Mouse (Mus musculus): ENCODE measurements around the gene 4930519P11Rik. TPM values are rescaled to one million over a fixed set of nuclear protein-coding genes. Genes with fewer than 3 reads are reported as not detected.

4930519P11Rik gene
- polyA plus RNA-seq, 1 experiment from 2014 or later, result not detected

- H3K9ac ChIP-seq (replicated peaks; ENCODE audit: low read length), result no peak overlapping the region
- H3K4me2 ChIP-seq (replicated peaks; ENCODE audit: low read depth, low read length), result no peak overlapping the region
- H3K27me3 ChIP-seq (ENCODE audit: insufficient read depth, low read length), result no peaks in the 10 kb centered on the region
- H3K27ac ChIP-seq (ENCODE audit: low read length), result no peak overlapping the region
- no peak overlapping the region for H3K4me3 ChIP-seq (ENCODE audit: low read length)
- H3K36me3 ChIP-seq (ENCODE audit: insufficient read depth, low read length), result peaks cover 14% of the 10 kb centered on the region
- WGBS, result 50% methylated on average over 5 of the region's 5 CpGs
- peak; percentile 76 for ATAC-seq (ENCODE audit: low FRiP score, low TSS enrichment)
- no peaks in the 10 kb centered on the region for H3K4me1 ChIP-seq (ENCODE audit: insufficient read depth, low read length)
- H3K9me3 ChIP-seq (ENCODE audit: low read length), result 0 out of 2 replicates have a peak, but pooled peaks cover under 1% of the 10 kb centered on the region
Observed at GRCm38 (mm10) chr2:154633039-154633742, 20.0 kb upstream of the 4930519P11Rik start.

- Histone ChIP-seq H3K36me3 (ENCODE audit: insufficient read depth, low read length) (peaks cover 9% of the 10 kb centered on the region; the same call in 1 of the 2 replicates), H3K9ac (replicated peaks; ENCODE audit: low read length) (no peak overlapping the region), H3K4me2 (replicated peaks; ENCODE audit: low read depth, low read length) (no peak overlapping the region), H3K4me1 (ENCODE audit: insufficient read depth, low read length) (no peaks in the 10 kb centered on the region), H3K27ac (ENCODE audit: low read length) (no peak overlapping the region), H3K4me3 (ENCODE audit: low read length) (no peak overlapping the region), H3K27me3 (ENCODE audit: insufficient read depth, low read length) (no peaks in the 10 kb centered on the region), H3K9me3 (ENCODE audit: low read length) (no peaks in the 10 kb centered on the region)
- no peak for ATAC-seq (ENCODE audit: low FRiP score, low TSS enrichment)
- WGBS, result 90% methylated on average over 16 of the region's 16 CpGs
Observed at GRCm38 (mm10) chr2:154632203-154632780, 19.1 kb upstream of the 4930519P11Rik start.

GRCm38 (mm10) chr2:154630531-154630930 lies 17.3 kb upstream of the 4930519P11Rik start:
- Histone ChIP-seq H3K4me3 (ENCODE audit: low read length) (no peak overlapping the region), H3K36me3 (ENCODE audit: insufficient read depth, low read length) (peaks cover 7% of the 10 kb centered on the region; the same call in 1 of the 2 replicates), H3K4me2 (replicated peaks; ENCODE audit: low read depth, low read length) (no peak overlapping the region), H3K27me3 (ENCODE audit: insufficient read depth, low read length) (no peaks in the 10 kb centered on the region), H3K9ac (replicated peaks; ENCODE audit: low read length) (no peak overlapping the region), H3K4me1 (ENCODE audit: insufficient read depth, low read length) (no peaks in the 10 kb centered on the region), H3K27ac (ENCODE audit: low read length) (no peak overlapping the region), H3K9me3 (ENCODE audit: low read length) (no peaks in the 10 kb centered on the region)
- no peak for ATAC-seq (ENCODE audit: low FRiP score, low TSS enrichment)
- 85% methylated on average over 5 of the region's 5 CpGs for WGBS

GRCm38 (mm10) chr2:154624137-154624536 lies 10.9 kb upstream of the 4930519P11Rik start:
- H3K4me2 ChIP-seq (replicated peaks; ENCODE audit: low read depth, low read length), result no peak overlapping the region
- no peak overlapping the region for H3K9ac ChIP-seq (replicated peaks; ENCODE audit: low read length)
- H3K27ac ChIP-seq (ENCODE audit: low read length), result no peak overlapping the region
- peaks cover 17% of the 10 kb centered on the region for H3K36me3 ChIP-seq (ENCODE audit: insufficient read depth, low read length)
- no peaks in the 10 kb centered on the region for H3K27me3 ChIP-seq (ENCODE audit: insufficient read depth, low read length)
- ATAC-seq (ENCODE audit: low FRiP score, low TSS enrichment), result no peak
- no peaks in the 10 kb centered on the region for H3K4me1 ChIP-seq (ENCODE audit: insufficient read depth, low read length)
- H3K9me3 ChIP-seq (ENCODE audit: low read length), result 0 out of 2 replicates have a peak, but pooled peaks cover 4% of the 10 kb centered on the region
- no peak overlapping the region for H3K4me3 ChIP-seq (ENCODE audit: low read length)

GRCm38 (mm10) chr2:154621684-154622083 lies 8.4 kb upstream of the 4930519P11Rik start:
- H3K4me2 ChIP-seq (replicated peaks; ENCODE audit: low read depth, low read length), result no peak overlapping the region
- no peak overlapping the region for H3K27ac ChIP-seq (ENCODE audit: low read length)
- H3K36me3 ChIP-seq (ENCODE audit: insufficient read depth, low read length), result peaks cover 17% of the 10 kb centered on the region
- H3K4me3 ChIP-seq (ENCODE audit: low read length), result no peak overlapping the region
- no peak overlapping the region for H3K9ac ChIP-seq (replicated peaks; ENCODE audit: low read length)
- 72% methylated on average over 5 of the region's 5 CpGs for WGBS
- ATAC-seq (ENCODE audit: low FRiP score, low TSS enrichment), result no peak
- H3K9me3 ChIP-seq (ENCODE audit: low read length), result 0 out of 2 replicates have a peak, but pooled peaks cover 4% of the 10 kb centered on the region
- no peaks in the 10 kb centered on the region for H3K4me1 ChIP-seq (ENCODE audit: insufficient read depth, low read length)
- no peaks in the 10 kb centered on the region for H3K27me3 ChIP-seq (ENCODE audit: insufficient read depth, low read length)

DNA sequence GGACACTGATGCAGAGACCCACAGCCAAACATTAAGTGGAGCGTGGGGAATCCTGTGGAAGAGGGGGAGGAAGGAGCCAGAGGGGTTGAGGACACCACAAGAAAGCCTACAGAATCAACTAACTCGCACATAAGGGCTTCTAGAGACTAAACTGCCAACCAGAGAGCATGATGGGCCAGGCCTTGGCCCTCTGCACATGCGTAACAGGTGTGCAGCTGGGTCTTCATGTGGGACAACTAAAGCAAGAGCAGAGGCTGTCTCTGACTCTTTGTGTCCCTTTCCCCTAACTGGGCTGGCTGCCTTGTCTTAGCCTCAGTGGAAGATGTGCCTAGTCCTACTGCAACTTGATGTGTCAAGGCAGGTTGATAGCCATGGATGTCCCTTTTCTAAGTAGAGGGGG lies 3.8 kb upstream of the 4930519P11Rik start:
- H3K9ac ChIP-seq (replicated peaks; ENCODE audit: low read length), result no peak overlapping the region
- no peak overlapping the region for H3K4me3 ChIP-seq (ENCODE audit: low read length)
- H3K27me3 ChIP-seq (ENCODE audit: insufficient read depth, low read length), result no peaks in the 10 kb centered on the region
- H3K36me3 ChIP-seq (ENCODE audit: insufficient read depth, low read length), result no peaks in the 10 kb centered on the region
- ATAC-seq (ENCODE audit: low FRiP score, low TSS enrichment), result no peak
- no peak overlapping the region for H3K4me2 ChIP-seq (replicated peaks; ENCODE audit: low read depth, low read length)
- WGBS, result 92% methylated on average over 3 of the region's 3 CpGs
- peaks cover 5% of the 10 kb centered on the region for H3K4me1 ChIP-seq (ENCODE audit: insufficient read depth, low read length)
- no peaks in the 10 kb centered on the region for H3K9me3 ChIP-seq (ENCODE audit: low read length)
- H3K27ac ChIP-seq (ENCODE audit: low read length), result no peak overlapping the region

DNA sequence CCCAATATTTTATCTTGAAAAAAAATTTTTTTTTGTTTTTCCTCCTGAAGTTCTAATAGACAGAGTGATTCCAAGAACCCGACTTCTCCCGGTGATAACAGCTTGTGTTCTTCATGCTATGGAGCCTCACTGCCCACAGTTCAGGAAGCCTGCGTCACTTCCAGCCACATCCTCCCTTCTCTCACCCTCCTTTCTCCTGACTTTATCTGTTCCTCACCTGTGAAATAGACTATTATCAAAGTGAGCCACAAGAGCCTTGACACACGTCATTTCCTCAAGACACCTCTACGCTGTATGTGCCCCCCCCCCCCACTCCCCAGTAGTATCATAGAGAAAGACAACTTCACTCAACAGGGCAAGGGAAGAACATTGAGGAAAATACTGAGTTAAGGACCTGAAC lies 2.4 kb upstream of the 4930519P11Rik start:
- 87% methylated on average over 5 of the region's 5 CpGs for WGBS
- Histone ChIP-seq H3K9me3 (ENCODE audit: low read length) (no peaks in the 10 kb centered on the region), H3K4me2 (replicated peaks; ENCODE audit: low read depth, low read length) (no peak overlapping the region), H3K36me3 (ENCODE audit: insufficient read depth, low read length) (no peaks in the 10 kb centered on the region), H3K9ac (replicated peaks; ENCODE audit: low read length) (no peak overlapping the region), H3K27ac (ENCODE audit: low read length) (no peak overlapping the region), H3K4me1 (ENCODE audit: insufficient read depth, low read length) (peaks cover 5% of the 10 kb centered on the region), H3K4me3 (ENCODE audit: low read length) (no peak overlapping the region), H3K27me3 (ENCODE audit: insufficient read depth, low read length) (no peaks in the 10 kb centered on the region)
- no peak for ATAC-seq (ENCODE audit: low FRiP score, low TSS enrichment)

GRCm38 (mm10) chr2:154614841-154615576 lies 1.8 kb upstream of the 4930519P11Rik start:
- Histone ChIP-seq H3K27ac (ENCODE audit: low read length) (peak overlapping the region; percentile 36; the same call in 1 of the 2 replicates), H3K9me3 (ENCODE audit: low read length) (no peaks in the 10 kb centered on the region), H3K27me3 (ENCODE audit: insufficient read depth, low read length) (no peaks in the 10 kb centered on the region), H3K4me3 (ENCODE audit: low read length) (no peak overlapping the region), H3K4me1 (ENCODE audit: insufficient read depth, low read length) (peaks cover 5% of the 10 kb centered on the region), H3K36me3 (ENCODE audit: insufficient read depth, low read length) (no peaks in the 10 kb centered on the region), H3K9ac (replicated peaks; ENCODE audit: low read length) (peak overlapping the region; percentile 37; the same call in 1 of the 2 replicates), H3K4me2 (replicated peaks; ENCODE audit: low read depth, low read length) (peak overlapping the region; percentile 26)
- ATAC-seq (ENCODE audit: low FRiP score, low TSS enrichment), result no peak
- WGBS, result 55% methylated on average over 19 of the region's 19 CpGs

DNA sequence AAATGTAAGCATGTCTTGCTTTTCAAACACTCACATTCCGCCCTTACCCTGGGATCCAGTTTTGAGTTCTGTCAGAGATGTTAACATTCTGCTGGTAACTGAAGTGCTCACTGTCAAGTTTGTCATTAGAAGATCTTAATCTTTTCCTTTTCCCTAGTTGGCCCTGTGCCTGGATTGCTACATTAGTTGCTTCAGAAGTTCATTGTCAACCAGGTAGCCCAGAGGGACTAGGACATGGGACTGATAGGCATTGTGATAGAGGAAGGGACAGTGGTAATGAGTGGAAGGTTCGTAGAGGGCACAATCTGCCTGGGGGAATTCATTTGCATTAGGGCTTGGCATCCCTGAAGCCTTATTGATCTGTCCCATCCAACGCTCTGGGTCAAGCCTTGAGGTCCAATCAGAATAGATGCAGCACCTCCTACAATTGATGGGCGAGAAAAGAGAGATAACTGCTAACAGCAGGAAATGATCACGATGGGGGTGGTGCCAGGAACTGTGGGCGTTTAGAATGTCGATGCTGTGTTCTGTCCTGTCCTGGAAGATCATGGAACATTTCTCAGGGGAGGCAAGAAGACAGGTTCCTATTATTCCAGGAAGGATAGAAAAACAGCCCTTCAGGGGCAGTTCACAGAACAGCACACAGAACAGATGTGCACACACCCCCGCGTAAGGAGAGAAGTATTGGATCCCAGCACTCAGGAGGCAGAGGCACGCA lies 4.0 kb downstream of the 4930519P11Rik start:
- H3K9ac ChIP-seq (replicated peaks; ENCODE audit: low read length), result no peak overlapping the region
- ATAC-seq (ENCODE audit: low FRiP score, low TSS enrichment), result no peak
- H3K4me2 ChIP-seq (replicated peaks; ENCODE audit: low read depth, low read length), result no peak overlapping the region
- no peak overlapping the region for H3K27ac ChIP-seq (ENCODE audit: low read length)
- no peaks in the 10 kb centered on the region for H3K36me3 ChIP-seq (ENCODE audit: insufficient read depth, low read length)
- 55% methylated on average over 10 of the region's 10 CpGs for WGBS
- H3K4me1 ChIP-seq (ENCODE audit: insufficient read depth, low read length), result peaks cover 6% of the 10 kb centered on the region
- H3K4me3 ChIP-seq (ENCODE audit: low read length), result no peak overlapping the region
- H3K27me3 ChIP-seq (ENCODE audit: insufficient read depth, low read length), result no peaks in the 10 kb centered on the region
- no peaks in the 10 kb centered on the region for H3K9me3 ChIP-seq (ENCODE audit: low read length)
